Mouse (Mus musculus) liver, adult 2 months (tissue): ENCODE measurements around the gene Slc35d3.

Experiments
- CTCF ChIP-seq: fragments of 200-500 bp; IDR thresholded peaks from 2 replicates; pipeline ENCODE4 v1.5.1; 2011; ENCODE audit warnings: low read depth, low read length, control low read depth
- POLR2A ChIP-seq: fragments of 200-500 bp; IDR thresholded peaks from 2 replicates; pipeline ENCODE4 v1.6.1; 2011; ENCODE audit warnings: low read length, control low read depth; ENCODE audit not compliant: insufficient read depth; ENCODE audit errors: extremely low read depth

DNA sequence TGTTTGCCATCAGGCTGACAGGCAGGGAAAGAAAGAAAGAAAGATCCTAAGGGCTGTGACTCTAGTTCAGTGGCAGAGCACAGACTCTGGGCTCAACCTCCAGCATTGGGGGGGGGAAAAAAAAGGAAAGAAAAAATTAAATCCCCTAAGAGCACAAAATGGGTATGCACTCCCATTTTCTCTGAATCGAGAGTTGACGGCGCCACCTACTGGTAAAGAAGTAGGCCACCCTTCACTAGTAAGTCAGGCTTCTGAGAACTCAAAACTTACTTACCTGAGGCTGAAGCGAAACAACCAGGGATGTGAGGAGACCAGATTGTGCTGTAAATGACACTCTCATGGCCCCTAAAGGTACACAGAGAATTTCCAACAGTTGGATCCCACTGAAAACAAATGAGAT is 42.7 kb upstream of the Slc35d3 start:
- TF ChIP-seq CTCF: 0 out of 2 replicates have a peak, but pooled peaks have one; percentile 4
- no peak for TF ChIP-seq POLR2A
